Mouse (Mus musculus): ENCODE data around the gene Gli1.

DNA sequence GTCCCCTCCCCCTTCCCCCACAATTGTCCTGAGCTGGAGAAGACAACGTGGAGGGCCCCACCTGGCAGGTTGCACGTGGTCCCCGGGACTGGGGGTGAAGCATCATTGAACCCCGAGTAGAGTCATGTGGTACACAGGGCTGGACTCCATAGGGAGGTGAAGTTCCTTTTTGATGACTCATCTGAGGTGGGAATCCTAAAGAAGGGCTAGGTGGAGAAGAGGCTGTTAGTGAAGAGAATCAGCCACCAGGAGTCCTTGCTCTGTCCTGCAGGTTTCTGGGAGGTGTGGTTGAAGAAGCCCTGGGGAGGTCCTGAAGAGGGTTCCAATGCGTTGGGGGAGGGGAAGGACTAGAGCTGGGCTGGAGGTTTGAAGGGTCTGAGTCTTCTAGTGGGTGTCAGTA lies 4.8 kb downstream of the Gli1 start:
- TF ChIP-seq ZC3H11A (IDR thresholded peaks at IDR 0.05; ENCODE audit: borderline replicate concordance, low read depth, low read length) (no peak), MAFK (IDR thresholded peaks at IDR 0.05; ENCODE audit: insufficient read depth, low read depth, low read length) (peak; percentile 51; the same call in 1 of the 2 replicates), ZNF384 (IDR thresholded peaks at IDR 0.05; ENCODE audit: low read depth, low read length) (no peak), HCFC1 (IDR thresholded peaks at IDR 0.05; ENCODE audit: borderline replicate concordance, insufficient read depth, low read length) (no peak), CHD2 (IDR thresholded peaks at IDR 0.05; ENCODE audit: low read depth, low read length) (0 out of 2 replicates have a peak, but pooled peaks have one; percentile 20)
